Mouse (Mus musculus): ENCODE measurements at regions not wholly inside any gene's neighbourhood (a gene's known extent, or its start where the extent isn't known, plus 50 kb on each side); places are given as distances from the start of the nearest gene placed in this dataset.

- TF ChIP-seq POLR2A (IDR thresholded peaks at IDR 0.05; ENCODE audit: insufficient read depth, low read depth, low read length), result no peak
- no peak for TF ChIP-seq CTCF (IDR thresholded peaks at IDR 0.05; ENCODE audit: insufficient read depth, low read depth, low read length)
Observed at GRCm38 (mm10) chr1:128868761-128869160, 276.7 kb upstream of the Cxcr4 start.
